Mouse (Mus musculus) megakaryocyte, embryonic 14.5 days (primary cell): ENCODE data around the gene Ptprm.

Experiments used
- FLI1 ChIP-seq: IDR thresholded peaks from 2 replicates; pipeline ENCODE4 v1.6.1; 2012; ENCODE audit warnings: low read length, inconsistent platforms, mixed read lengths
- GATA1 ChIP-seq: IDR thresholded peaks from 3 replicates; pipeline ENCODE4 v1.6.1; 2012; ENCODE audit warnings: mixed read lengths, low read length, inconsistent platforms, borderline replicate concordance

DNA sequence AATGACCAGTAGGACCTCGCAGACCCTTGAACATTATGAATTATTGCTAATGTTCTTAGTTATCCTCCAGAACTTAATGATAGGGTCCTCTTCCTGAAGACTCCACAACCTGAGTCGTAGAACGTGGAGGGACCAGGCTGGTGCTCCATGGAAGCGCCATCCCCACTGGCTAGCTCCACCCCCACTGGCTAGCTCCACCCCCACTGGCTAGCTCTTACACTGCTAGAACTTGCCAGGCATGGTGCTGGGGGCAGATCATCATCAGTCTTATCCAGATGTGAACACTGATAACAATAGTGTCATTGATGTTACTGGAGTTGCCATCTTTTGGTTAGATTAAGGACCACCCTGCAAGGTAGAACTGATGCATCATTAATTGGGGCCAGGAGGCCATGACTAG lies 362.4 kb downstream of the Ptprm start:
- TF ChIP-seq GATA1 (no peak), FLI1 (no peak)
